Mouse (Mus musculus) right cerebral cortex, adult 2 months (tissue): ENCODE data around the gene Scyl2.
"Not testable (repeated sequence)": the region's sequence is repeated elsewhere in the genome, so short reads cannot be mapped to it uniquely, and the experiment has no call there.

Experiments used
- DNase-seq, 2 experiments: peaks; one replicate each; pipeline ENCODE4 v3.0.0; 2021 to 2022; ENCODE audit warnings: low spot score in 2 of 2

Scyl2 gene

DNA sequence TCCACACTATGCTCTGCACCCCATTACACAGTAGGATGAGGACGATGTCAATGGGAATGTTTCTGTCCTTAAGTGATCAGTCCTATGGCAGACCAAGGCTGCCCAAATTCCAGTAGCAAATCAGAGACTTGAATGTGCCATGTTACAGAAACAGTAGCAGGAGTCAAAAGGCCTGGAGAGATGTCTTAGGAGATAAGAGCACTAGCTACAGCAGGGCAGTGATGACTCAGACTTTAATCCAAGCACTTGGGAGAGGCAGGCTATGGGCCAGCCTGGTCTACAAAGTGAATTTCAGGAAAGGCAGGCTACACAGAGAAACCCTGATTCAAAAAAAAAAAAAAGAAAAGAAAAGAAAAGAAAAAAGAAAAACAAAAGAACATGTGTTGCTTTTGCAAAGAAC is 6.6 kb downstream of the Scyl2 start:
- DNase-seq = no peak

GRCm38 (mm10) chr10:89678054-89678453 is 8.0 kb downstream of the Scyl2 start:
- DNase-seq = no peak

DNA sequence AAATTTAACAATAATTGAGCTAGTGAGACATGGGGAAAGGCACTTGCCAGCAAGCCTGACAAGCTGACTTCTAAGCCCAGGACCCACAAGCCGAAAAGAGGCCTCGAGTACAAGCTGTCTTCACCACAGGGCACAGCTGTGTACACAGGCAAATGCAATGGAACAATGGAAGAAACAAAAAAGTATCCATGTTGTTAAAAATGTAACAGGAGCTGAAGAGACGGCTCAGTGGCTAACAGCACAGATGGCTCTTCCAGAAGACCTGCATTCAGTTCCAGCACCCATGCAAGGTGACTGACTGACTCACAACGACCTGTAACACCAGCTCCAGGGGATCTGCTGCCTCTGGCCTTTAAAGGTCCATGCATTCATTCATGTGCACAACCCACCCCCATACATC is 9.5 kb downstream of the Scyl2 start:
- DNase-seq = no peak

GRCm38 (mm10) chr10:89670371-89670770 is 15.7 kb downstream of the Scyl2 start:
- DNase-seq = not testable (repeated sequence)

- DNase-seq = no peak
Measured at GRCm38 (mm10) chr10:89667571-89667970, 18.5 kb downstream of the Scyl2 start.

DNA sequence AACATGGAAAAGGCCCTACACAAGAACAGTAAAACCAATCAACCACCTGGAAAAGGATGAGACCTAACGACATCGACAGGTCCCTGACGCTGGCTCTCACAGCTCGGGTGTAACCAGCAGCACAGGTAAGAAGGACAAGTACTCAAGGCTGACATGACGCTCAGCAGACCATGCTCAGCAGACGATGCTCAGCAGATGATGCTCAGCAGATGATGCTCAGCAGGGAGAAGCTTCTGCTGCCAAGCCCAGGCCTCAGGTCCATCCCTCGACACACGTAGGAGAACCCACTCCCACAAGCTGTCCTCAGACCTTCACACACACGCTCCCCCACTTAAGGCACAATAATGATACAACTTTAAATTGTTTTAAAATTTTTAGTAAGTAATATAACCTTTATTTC is 20.4 kb downstream of the Scyl2 start:
- no peak for DNase-seq

GRCm38 (mm10) chr10:89664977-89665645 is 21.0 kb downstream of the Scyl2 start:
- no peak for DNase-seq

GRCm38 (mm10) chr10:89656366-89656765 is 29.7 kb downstream of the Scyl2 start:
- DNase-seq = peak in 1 of 2 experiments; percentile 47

DNA sequence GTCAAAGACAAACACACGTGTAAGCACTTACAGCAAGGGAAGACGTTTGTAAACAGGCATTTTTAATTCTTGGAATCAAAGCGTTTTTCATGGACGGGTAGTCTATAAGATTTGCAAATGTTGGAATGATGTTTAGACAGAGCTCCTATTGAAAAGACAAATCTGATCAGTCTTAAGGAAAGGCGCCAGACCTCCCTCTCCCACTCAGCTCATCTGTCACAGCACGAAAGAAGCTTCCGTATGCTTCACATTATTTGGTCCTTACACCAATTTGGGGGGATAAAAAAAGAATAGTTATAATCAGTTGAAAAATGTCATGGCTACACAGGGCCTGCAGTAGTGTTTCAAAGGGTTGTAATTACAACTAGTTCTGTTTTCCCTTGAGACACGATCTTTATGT is 33.2 kb downstream of the Scyl2 start:
- no peak for DNase-seq

DNA sequence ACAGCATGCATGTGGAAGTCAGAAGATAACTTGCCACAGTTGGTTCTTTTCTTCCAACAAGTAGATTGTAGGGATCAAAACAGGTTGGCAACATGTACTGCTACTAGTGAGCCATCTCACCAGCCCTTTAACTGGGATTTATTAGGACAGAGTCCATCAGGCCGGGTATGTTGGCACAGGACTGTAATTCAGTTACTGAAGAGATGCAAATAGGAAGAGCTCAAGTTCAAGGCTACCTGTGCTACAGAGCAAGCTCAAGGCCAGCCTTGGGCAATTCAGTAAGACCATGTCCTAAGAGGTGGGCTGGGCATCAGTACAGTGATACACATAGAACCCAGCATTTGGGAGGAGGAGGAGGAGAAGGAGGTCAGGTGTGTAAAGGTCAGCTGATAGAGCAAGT is 34.4 kb downstream of the Scyl2 start:
- no peak for DNase-seq

GRCm38 (mm10) chr10:89646918-89647317 is 39.2 kb downstream of the Scyl2 start:
- no peak for DNase-seq

- no peak for DNase-seq
Measured at GRCm38 (mm10) chr10:89637001-89637400, 49.1 kb downstream of the Scyl2 start.

DNA sequence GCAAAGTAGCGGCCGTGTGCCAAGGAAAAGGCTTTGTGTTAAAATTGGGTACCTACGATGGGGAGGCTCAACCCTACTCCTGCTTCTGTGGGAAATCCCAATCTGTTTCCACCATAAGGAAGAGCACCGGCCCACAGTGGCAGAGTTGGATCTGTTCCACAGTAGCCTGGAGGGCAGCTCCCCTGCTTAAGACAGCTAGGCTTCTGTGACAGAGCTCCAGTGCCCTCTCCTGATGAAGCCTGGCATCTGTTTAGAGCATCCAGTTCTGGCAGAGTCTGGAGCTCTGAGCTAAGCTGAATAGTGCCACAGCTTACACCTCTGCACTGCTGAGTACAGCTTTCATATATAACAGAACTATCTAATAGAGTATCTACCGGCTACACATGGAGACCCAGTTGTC is 51.1 kb downstream of the Scyl2 start:
- peak; percentile 44 to 61 for DNase-seq

DNA sequence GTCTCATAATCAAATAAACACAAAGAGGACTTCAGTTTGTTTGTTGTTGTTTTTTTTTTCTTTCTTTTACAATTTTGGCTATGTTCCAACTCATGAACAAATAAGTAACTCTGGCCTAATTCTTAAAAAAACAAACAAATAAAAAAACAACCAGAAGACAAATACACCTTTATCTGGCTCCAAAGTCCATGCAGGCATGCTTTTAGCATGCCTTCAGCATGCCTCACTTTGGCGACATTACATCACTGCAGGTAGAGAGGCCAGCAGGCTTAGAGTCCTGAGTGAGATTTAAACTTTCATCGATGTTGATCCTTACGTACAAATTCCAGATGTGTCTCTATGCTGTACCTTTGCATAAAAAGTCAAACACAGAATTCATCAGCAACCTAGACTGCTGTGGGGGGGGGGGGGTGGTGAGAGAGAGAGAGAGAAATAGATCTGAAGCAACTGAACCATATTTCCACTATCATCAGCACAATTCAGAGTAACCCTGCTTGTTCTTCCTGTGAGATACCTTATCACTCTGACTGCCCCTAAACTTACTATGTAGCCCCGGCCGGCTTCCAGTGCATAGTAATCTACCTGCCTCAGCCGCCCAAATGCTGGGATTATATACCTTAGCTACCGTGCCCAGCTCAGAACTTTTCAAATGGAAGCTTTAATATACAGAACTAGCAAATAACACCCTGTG is 52.2 kb downstream of the Scyl2 start:
- no peak for DNase-seq

- DNase-seq = no peak
Measured at GRCm38 (mm10) chr10:89633121-89633520, 53.0 kb downstream of the Scyl2 start.

DNA sequence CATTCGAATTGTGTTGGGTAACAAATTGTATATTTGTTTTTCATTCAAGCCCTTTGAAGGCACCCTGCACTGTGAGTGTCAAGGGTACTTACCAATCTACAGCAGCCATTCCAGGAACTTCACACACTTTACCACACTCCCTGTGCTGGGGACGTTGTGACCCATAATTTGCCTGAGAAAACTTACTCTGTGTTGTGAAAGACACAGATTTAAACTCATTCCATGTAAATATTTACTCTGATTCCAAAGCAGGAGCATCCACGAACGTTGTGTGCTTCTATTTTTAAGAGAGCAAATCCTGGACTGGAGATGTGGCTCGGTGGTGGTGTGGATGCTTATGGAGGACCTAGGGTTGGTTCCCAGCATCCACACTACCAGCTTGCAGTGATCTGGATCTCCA is 54.3 kb downstream of the Scyl2 start:
- no peak for DNase-seq

- DNase-seq = no peak
Measured at GRCm38 (mm10) chr10:89630564-89630963, 55.5 kb downstream of the Scyl2 start.

- DNase-seq = peak; percentile 44 to 65
Measured at GRCm38 (mm10) chr10:89630052-89630451, 56.0 kb downstream of the Scyl2 start.

DNA sequence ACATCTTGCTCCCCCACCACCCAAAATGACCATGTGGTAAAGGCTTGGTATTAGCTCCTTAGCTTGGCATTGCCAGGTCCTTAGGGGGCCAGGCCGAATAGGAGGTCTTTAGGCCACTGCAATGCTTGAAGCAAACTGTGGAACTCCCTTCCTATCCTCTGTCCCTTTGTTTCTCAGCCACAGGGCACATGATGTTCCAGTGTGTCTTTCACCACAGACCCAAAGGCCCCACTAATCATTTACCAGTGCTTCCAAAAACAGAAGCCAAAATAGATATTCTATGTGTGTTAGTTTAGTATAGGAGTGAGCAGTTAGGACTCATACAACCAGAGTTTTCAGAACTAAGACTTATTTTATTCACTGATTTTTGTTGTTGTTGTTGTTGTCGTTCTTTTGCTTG is 59.4 kb downstream of the Scyl2 start:
- DNase-seq = no peak

GRCm38 (mm10) chr10:89624196-89624595 is 61.9 kb downstream of the Scyl2 start:
- no peak for DNase-seq

- DNase-seq = no peak
Measured at GRCm38 (mm10) chr10:89621129-89621528, 65.0 kb downstream of the Scyl2 start, which contains the start of gene Slc17a8. Gene Slc17a8 (minus strand): TSS chr10:89621253.

GRCm38 (mm10) chr10:89599311-89599710 is 86.8 kb downstream of the Scyl2 start:
- no peak for DNase-seq

- DNase-seq = no peak
Measured at GRCm38 (mm10) chr10:89597275-89597674, 88.8 kb downstream of the Scyl2 start.
